Mouse (Mus musculus) heart, postnatal 0 days (tissue): ENCODE measurements around the gene Arnt.

Source experiments
- CTCF ChIP-seq: IDR thresholded peaks from 2 replicates; pipeline ENCODE4 v1.5.1; 2016; ENCODE audit warnings: antibody characterized with exemption, control low read depth, low read depth
- EP300 ChIP-seq: IDR thresholded peaks from 2 replicates; pipeline ENCODE4 v1.6.1; 2016; ENCODE audit warnings: antibody characterized with exemption, low read depth

- no peak for TF ChIP-seq CTCF
- no peak for TF ChIP-seq EP300
Observed at GRCm38 (mm10) chr3:95534927-95535326, 100.7 kb downstream of the Arnt start.
